36 mouse cellular contexts compared by ENCODE assay signal in genomic region chr2:149804599-149805140, GRCm38 (mm10). TPM values are rescaled to one million over a fixed set of nuclear protein-coding genes. Genes with fewer than 3 reads are reported as not detected.
DNase-seq lines count a peak whose midpoint lies in the region; ATAC-seq and TF ChIP-seq lines count a peak whose summit lies in the region.
"Had no signal": no experiment of that assay in that cellular context is flagged by ENCODE, and none has a peak within 500 bp of the region (broad histone marks: within the 10 kb centered on the region; RNA-seq: fewer than 3 reads in every experiment).

No protein-coding gene starts in this region.

- H3K4me1 ChIP-seq in lung, embryonic 15.5 days = no peaks in the 10 kb centered on the region
- H3K4me1 ChIP-seq: embryonic facial prominence, embryonic 12.5 days; embryonic facial prominence, embryonic 15.5 days; heart, embryonic 10.5 days; heart, embryonic 13.5 days; hindbrain, embryonic 12.5 days; hindbrain, embryonic 15.5 days had no signal

- no peaks in the 10 kb centered on the region for H3K9me3 ChIP-seq in lung, embryonic 15.5 days
- H3K9me3 ChIP-seq: embryonic facial prominence, embryonic 12.5 days; embryonic facial prominence, embryonic 15.5 days; heart, embryonic 10.5 days; heart, embryonic 13.5 days; hindbrain, embryonic 12.5 days; hindbrain, embryonic 15.5 days had no signal

- H3K36me3 ChIP-seq in lung, embryonic 15.5 days = no peaks in the 10 kb centered on the region
- H3K36me3 ChIP-seq: embryonic facial prominence, embryonic 12.5 days; embryonic facial prominence, embryonic 15.5 days; heart, embryonic 10.5 days; heart, embryonic 13.5 days; hindbrain, embryonic 12.5 days; hindbrain, embryonic 15.5 days had no signal

- CTCF ChIA-PET in Patski (lab: Charles Lee) = interaction anchor here (0.8 kb wide), 1 partner anchor 190 kb away, joined by 4 read pairs; no protein-coding TSS in a partner anchor

- H3K9ac ChIP-seq in lung, embryonic 15.5 days = no peak overlapping the region
- H3K9ac ChIP-seq: embryonic facial prominence, embryonic 12.5 days; embryonic facial prominence, embryonic 15.5 days; forebrain, postnatal 0 days; heart, embryonic 13.5 days; hindbrain, embryonic 12.5 days; hindbrain, embryonic 15.5 days had no signal

- no peak overlapping the region for H3K4me2 ChIP-seq in lung, embryonic 15.5 days
- H3K4me2 ChIP-seq: embryonic facial prominence, embryonic 12.5 days; embryonic facial prominence, embryonic 15.5 days; heart, embryonic 13.5 days; hindbrain, embryonic 12.5 days; hindbrain, embryonic 15.5 days had no signal

- intact Hi-C loops in heart, postnatal 14 days (cut with DNase I) = no loop called here

- POLR2A ChIA-PET in Patski (lab: Charles Lee) = no interaction called here

- TF ChIP-seq CTCF in Patski (IDR thresholded peaks at IDR 0.05) = no peak

- H3K27ac ChIP-seq in lung, embryonic 15.5 days = no peak overlapping the region
- H3K27ac ChIP-seq: embryonic facial prominence, embryonic 12.5 days; embryonic facial prominence, embryonic 15.5 days; heart, adult 2 months; heart, embryonic 10.5 days; heart, embryonic 13.5 days; hindbrain, embryonic 12.5 days; hindbrain, embryonic 15.5 days had no signal

- H3K27me3 ChIP-seq in lung, embryonic 15.5 days = no peaks in the 10 kb centered on the region
- H3K27me3 ChIP-seq in Patski = no peaks in the 10 kb centered on the region
- H3K27me3 ChIP-seq: embryonic facial prominence, embryonic 12.5 days; embryonic facial prominence, embryonic 15.5 days; heart, embryonic 13.5 days; hindbrain, embryonic 12.5 days; hindbrain, embryonic 15.5 days had no signal

- ATAC-seq in lung, embryonic 15.5 days (ENCODE audit: borderline replicate concordance, extremely low read depth, low FRiP score, low TSS enrichment) = peak; percentile 74
- ATAC-seq in Patski = no peak
- ATAC-seq: CD4-positive, CD25-positive, alpha-beta regulatory T cell, adult 4 months; forebrain, embryonic 14.5 days; forebrain, postnatal 0 days had no signal

- WGBS in lung, embryonic 15.5 days = 53% methylated on average over 3 of the region's 3 CpGs

- in situ Hi-C loops in Patski (cut with MboI; ENCODE audit: low pct_unique_long_range_greater_than_20kb) = no loop called here

- peak; percentile 7 for DNase-seq in layer of hippocampus, adult 11-12 months (ENCODE audit: low spot score)
- DNase-seq in layer of hippocampus, postnatal 36 days = no peak
- DNase-seq in lung, postnatal 36 days = no peak
- DNase-seq in Patski (ENCODE audit: low read depth, low spot score) = peak; percentile 3
- DNase-seq in brain, adult 2 months (ENCODE audit: low read depth, low spot score) = peak; percentile 50
- DNase-seq in MN1 (ENCODE audit: low spot score) = no peak
- no peak for DNase-seq in heart, postnatal 14 days
- DNase-seq: adrenal gland, postnatal 10 days; adrenal gland, postnatal 36 days; cerebellum, adult 11 months; cerebellum, adult 2 months; cerebellum, adult 9-11 months; cerebellum, postnatal 25 days; forebrain, postnatal 0 days; gastrocnemius, postnatal 10 days; gastrocnemius, postnatal 36 days; heart, adult 2 months had no signal

- no peak overlapping the region for H3K4me3 ChIP-seq in lung, embryonic 15.5 days
- H3K4me3 ChIP-seq: embryonic facial prominence, embryonic 12.5 days; embryonic facial prominence, embryonic 15.5 days; heart, adult 2 months; heart, embryonic 10.5 days; heart, embryonic 13.5 days; hindbrain, embryonic 12.5 days; hindbrain, embryonic 15.5 days had no signal

RNA-seq across cellular contexts. Expression of gene Syndig1, which starts 24.3 kb away (rescaled TPM):
- 10 to 100 TPM; 37.5 to 39.7 TPM for total RNA-seq in layer of hippocampus, postnatal 36 days (2021)
- polyA plus RNA-seq in lung, embryonic 15.5 days (2015; fragmentation: Nextera tagmentation; extraction: Ambion mirVana) = 3.9 and 4.7 TPM in 2 replicates
- 0.04 TPM for polyA plus RNA-seq in Patski (2021)
- total RNA-seq in heart, postnatal 14 days (2021) = under 1 TPM; 0.12 to 0.15 TPM
- total RNA-seq: common myeloid progenitor, adult 5-6 weeks; gastrocnemius, adult 18-20 months; gastrocnemius, postnatal 36 days; granulocyte monocyte progenitor cell, adult 5-6 weeks; heart, postnatal 25 days; hematopoietic stem cell, adult 5-6 weeks; MEL had no signal
- polyA plus RNA-seq: C2C12; CD4-positive, CD25-positive, alpha-beta regulatory T cell, adult 4 months had no signal

RNA-seq across cellular contexts. Expression of gene C530025M09Rik, which starts 26.3 kb away (rescaled TPM):
- total RNA-seq in layer of hippocampus, postnatal 36 days (2021) = under 1 TPM; 0.55 to 0.61 TPM
- polyA plus RNA-seq in lung, embryonic 15.5 days (2015; fragmentation: Nextera tagmentation; extraction: Ambion mirVana) = 0.31 TPM in 1 of 2 replicates, not detected in the other
- polyA plus RNA-seq in Patski (2021) = not detected
- not detected for total RNA-seq in heart, postnatal 14 days (2021)
- total RNA-seq: adrenal gland, adult 18-20 months; adrenal gland, postnatal 10 days; adrenal gland, postnatal 36 days; common myeloid progenitor, adult 5-6 weeks; gastrocnemius, adult 18-20 months; gastrocnemius, postnatal 10 days; gastrocnemius, postnatal 36 days; granulocyte monocyte progenitor cell, adult 5-6 weeks; heart, adult 2 months; heart, postnatal 25 days; hematopoietic stem cell, adult 5-6 weeks; MEL had no signal
- polyA plus RNA-seq: C2C12; CD4-positive, CD25-positive, alpha-beta regulatory T cell, adult 4 months; embryonic facial prominence, embryonic 15.5 days; forebrain, embryonic 11.5 days; heart, adult 2 months; heart, embryonic 16.5 days had no signal

Comparison
In these comparisons a context has a peak if more than half of its experiments do, and no peak if none do; other contexts are left out.
1. DNase-seq: peak in layer of hippocampus, adult 11-12 months (single experiment), Patski (single experiment) and brain, adult 2 months (single experiment); none in layer of hippocampus, postnatal 36 days (0 of 2), lung, postnatal 36 days (single experiment), MN1 (single experiment) and heart, postnatal 14 days (0 of 2).
2. RNA of gene Syndig1, which starts 24.3 kb away (total RNA-seq): 37.5 to 39.7 TPM in layer of hippocampus, postnatal 36 days; 0.12 to 0.15 TPM in heart, postnatal 14 days; every median in the first group is over 10 times any median in the second.